Mouse (Mus musculus) intestine, embryonic 15.5 days (tissue): ENCODE data around the gene Casz1. TPM values are rescaled to one million over a fixed set of nuclear protein-coding genes. Genes with fewer than 3 reads are reported as not detected.

ENCODE experiments used
- ATAC-seq: fragments of 200-750 bp; cut with Nextera tagmentation; 2 replicates; pipeline ENCODE4 v1.8.0; 2017; ENCODE audit warnings: moderate TSS enrichment, moderate library complexity
- H3K27ac ChIP-seq: fragments of 300-500 bp; sonication (generic); 2 replicates; pipeline ENCODE4 v1.5.1; 2015; ENCODE audit warnings: mild to moderate bottlenecking, inconsistent platforms
- H3K27me3 ChIP-seq: fragments of 300-500 bp; sonication (generic); replicated peaks from 2 replicates; pipeline ENCODE4 v1.6.1; 2015; ENCODE audit warnings: inconsistent platforms
- H3K36me3 ChIP-seq: fragments of 300-500 bp; sonication (generic); 2 replicates; pipeline ENCODE4 v1.6.1; 2015; ENCODE audit warnings: inconsistent platforms
- H3K4me1 ChIP-seq: fragments of 300-500 bp; sonication (generic); replicated peaks from 2 replicates; pipeline ENCODE4 v1.6.1; 2015; ENCODE audit warnings: inconsistent platforms
- H3K4me2 ChIP-seq: fragments of 300-500 bp; sonication (generic); replicated peaks from 2 replicates; pipeline ENCODE4 v1.6.1; 2015; ENCODE audit warnings: mild to moderate bottlenecking, inconsistent platforms
- H3K4me3 ChIP-seq: fragments of 300-500 bp; sonication (generic); replicated peaks from 2 replicates; pipeline ENCODE4 v1.5.1; 2015; ENCODE audit warnings: inconsistent platforms
- H3K9ac ChIP-seq: fragments of 300-500 bp; sonication (generic); 2 replicates; pipeline ENCODE4 v1.6.1; 2015; ENCODE audit warnings: inconsistent platforms
- H3K9me3 ChIP-seq: fragments of 300-500 bp; sonication (generic); 2 replicates; pipeline ENCODE4 v1.6.1; 2016; ENCODE audit warnings: inconsistent platforms
- WGBS: fragments of 180-500 bp; shearing (Covaris S2); methylation state at CpG from one replicate; pipeline ENCODE4 v1.1.7; 2015; 5-methylcytosine and 5-hydroxymethylcytosine counted together
- polyA plus RNA-seq: library from polyadenylated mRNA; unstranded; fragments of >200 nt; fragmentation: Nextera tagmentation; extraction: Ambion mirVana; gene quantifications from 2 replicates; pipeline ENCODE4 v1.2.1, GENCODE M21; 2015

Casz1 gene
- polyA plus RNA-seq, 1 experiment from 2014 or later, result 4.4 TPM

DNA sequence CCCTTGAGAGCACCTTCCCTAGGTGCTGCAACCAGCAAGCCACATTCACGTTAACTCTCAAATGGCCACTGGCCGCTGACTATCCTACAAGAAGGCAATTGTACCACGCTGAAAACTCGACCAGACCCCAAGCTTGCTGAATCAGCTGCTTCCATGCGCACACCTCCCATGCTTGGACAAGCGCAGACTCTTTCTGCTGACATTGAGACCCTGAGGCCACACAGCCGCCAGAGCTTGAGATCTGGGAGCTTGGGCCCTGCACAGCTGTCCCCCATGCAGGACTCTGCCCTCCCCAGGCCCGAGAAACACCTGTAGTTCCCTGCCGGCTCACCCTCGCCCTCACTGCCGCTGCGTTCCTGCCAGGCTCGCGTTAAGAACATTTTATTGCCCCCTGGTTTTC is 168.5 kb downstream of the Casz1 start:
- no peak overlapping the region for H3K4me3 ChIP-seq
- H3K4me2 ChIP-seq, result no peak overlapping the region
- no peak for ATAC-seq
- no peak overlapping the region for H3K9ac ChIP-seq
- H3K4me1 ChIP-seq, result peaks cover 18% of the 10 kb centered on the region
- H3K36me3 ChIP-seq, result no peaks in the 10 kb centered on the region
- no peak overlapping the region for H3K27ac ChIP-seq
- H3K9me3 ChIP-seq, result no peaks in the 10 kb centered on the region
- WGBS, result 74% methylated on average over 14 of the region's 14 CpGs
- no peaks in the 10 kb centered on the region for H3K27me3 ChIP-seq

DNA sequence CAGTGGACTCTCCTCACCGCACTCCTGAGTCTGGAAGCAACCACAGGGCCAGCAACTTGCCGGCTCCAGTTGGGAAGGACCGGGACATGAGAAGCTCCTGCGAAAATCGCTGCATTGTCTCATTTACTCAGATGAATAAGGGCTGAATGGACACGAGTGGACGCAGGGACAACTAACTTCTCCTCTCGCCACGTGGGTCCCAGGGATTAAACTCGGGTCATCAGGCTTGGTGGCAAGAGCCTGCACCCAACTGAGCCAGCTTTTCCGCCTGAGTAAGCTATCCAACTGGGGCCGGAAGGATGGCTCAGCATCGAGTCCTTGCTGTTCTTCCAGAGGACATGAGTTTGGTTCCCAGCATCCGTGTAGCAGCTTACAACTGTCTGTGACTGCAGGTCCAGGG is 169.2 kb downstream of the Casz1 start:
- H3K9ac ChIP-seq, result no peak overlapping the region
- H3K4me2 ChIP-seq, result no peak overlapping the region

DNA sequence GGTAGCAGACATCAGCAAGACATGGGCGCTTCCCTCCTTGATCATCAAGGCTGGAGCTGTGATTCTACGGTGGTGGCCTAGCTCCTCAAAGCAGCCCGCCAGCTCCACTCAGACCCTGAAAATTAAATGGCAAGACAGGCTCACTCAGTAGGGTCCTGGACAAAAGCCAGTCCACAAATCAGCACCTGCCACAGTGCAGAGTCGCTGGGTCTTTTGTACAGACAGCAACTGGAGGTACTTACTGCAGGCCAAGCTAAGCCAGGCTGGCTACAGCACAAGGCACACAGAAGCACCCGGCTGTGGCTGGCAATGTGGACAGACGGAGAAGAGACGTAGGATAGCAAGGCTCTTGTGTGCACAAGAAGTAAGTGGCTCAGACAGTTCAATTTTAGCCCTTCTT is 170.6 kb downstream of the Casz1 start:
- WGBS, result 74% methylated on average over 7 of the region's 7 CpGs
- Histone ChIP-seq H3K9ac (no peak overlapping the region), H3K9me3 (no peaks in the 10 kb centered on the region), H3K4me2 (no peak overlapping the region), H3K4me1 (peaks cover 21% of the 10 kb centered on the region), H3K4me3 (no peak overlapping the region), H3K36me3 (no peaks in the 10 kb centered on the region), H3K27ac (no peak overlapping the region), H3K27me3 (no peaks in the 10 kb centered on the region)
- ATAC-seq, result no peak

More for the DNA sequence above, 169.2 kb downstream of the Casz1 start:
- ATAC-seq, result no peak
- 80% methylated on average over 14 of the region's 14 CpGs for WGBS
- Histone ChIP-seq H3K27me3 (no peaks in the 10 kb centered on the region), H3K4me1 (peaks cover 20% of the 10 kb centered on the region), H3K4me3 (no peak overlapping the region), H3K27ac (no peak overlapping the region), H3K36me3 (no peaks in the 10 kb centered on the region), H3K9me3 (no peaks in the 10 kb centered on the region)

DNA sequence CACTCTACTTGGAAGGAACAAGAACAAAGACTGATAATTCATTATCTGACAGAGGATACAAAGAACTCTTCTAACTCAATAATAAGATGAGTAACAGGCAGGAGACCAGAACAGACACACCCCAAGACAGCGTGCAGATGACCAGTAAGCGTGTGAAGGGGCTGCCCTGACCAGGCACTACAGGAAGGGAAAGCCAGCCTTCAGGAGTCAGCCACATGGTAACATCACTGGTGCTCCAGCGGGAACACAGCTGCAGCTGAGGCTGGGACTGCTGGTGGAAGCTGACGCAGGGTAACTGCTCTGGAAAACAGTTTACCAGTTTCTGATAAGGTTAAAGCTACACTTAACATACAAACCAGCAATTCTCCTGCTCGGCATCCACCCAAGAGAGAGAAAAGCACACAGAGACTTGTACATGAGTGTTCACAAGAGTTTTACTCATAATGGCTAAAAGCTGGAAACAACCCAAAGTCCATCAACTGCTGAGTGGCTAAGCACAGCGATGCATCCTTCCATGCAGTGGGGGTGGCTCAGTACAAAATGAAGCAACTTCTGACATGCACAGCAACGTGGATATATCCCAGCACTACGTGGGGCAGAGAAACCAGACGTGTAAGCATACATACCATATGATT is 174.1 kb downstream of the Casz1 start:
- WGBS, result 47% methylated on average over 9 of the region's 9 CpGs
- Histone ChIP-seq H3K27me3 (no peaks in the 10 kb centered on the region), H3K27ac (peak overlapping the region; percentile 13; the same call in 1 of the 2 replicates), H3K4me2 (no peak overlapping the region), H3K9ac (no peak overlapping the region), H3K9me3 (no peaks in the 10 kb centered on the region), H3K4me1 (0 out of 2 replicates have a peak, but pooled peaks cover 4% of the 10 kb centered on the region), H3K4me3 (no peak overlapping the region), H3K36me3 (no peaks in the 10 kb centered on the region)
- no peak for ATAC-seq

DNA sequence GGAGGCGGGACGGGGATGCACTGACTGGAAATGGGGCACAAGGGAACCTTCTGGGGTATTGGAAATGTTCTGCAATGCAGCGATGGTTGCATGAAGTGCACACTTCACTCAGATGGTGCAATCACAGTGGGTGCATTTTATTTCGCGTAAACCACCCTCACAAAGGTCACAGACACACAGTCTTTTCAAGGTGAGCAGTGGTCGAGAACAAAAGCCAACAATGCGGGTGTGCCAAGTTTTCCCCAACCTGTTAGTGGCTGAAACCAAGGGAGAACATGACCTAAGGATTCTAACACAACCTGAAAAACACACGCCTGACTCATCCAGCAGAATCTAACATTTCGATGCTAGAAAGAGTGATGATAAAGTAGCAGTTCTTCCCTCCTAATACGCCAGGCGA is 174.7 kb downstream of the Casz1 start:
- ATAC-seq, result no peak
- Histone ChIP-seq H3K9ac (no peak overlapping the region), H3K9me3 (no peaks in the 10 kb centered on the region), H3K36me3 (0 out of 2 replicates have a peak, but pooled peaks cover 3% of the 10 kb centered on the region), H3K27ac (peak overlapping the region; percentile 13; the same call in 1 of the 2 replicates), H3K4me3 (no peak overlapping the region), H3K4me2 (no peak overlapping the region), H3K4me1 (0 out of 2 replicates have a peak, but pooled peaks cover 4% of the 10 kb centered on the region), H3K27me3 (no peaks in the 10 kb centered on the region)
- WGBS, result 86% methylated on average over 11 of the region's 11 CpGs

DNA sequence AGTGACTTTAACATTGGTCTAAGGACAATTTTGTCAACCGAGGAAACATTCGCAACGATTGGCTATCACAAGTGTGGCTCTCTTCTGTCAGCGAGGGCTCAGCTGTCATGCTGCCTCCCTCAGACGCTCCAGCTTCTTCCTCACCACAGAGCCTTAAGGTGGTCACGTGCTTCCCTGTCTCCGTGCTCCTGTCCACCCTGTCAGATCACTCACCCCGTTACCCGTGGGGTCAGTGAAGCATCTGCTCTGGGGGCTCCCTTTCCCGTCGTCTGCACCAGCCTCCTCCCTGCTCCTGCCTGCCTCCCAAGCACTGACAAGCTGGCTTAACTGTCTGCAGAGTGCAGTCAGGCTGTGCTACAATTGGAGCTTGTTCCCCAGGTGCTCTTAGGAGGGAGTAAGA is 175.6 kb downstream of the Casz1 start:
- no peak for ATAC-seq
- Histone ChIP-seq H3K9me3 (no peaks in the 10 kb centered on the region), H3K27me3 (no peaks in the 10 kb centered on the region), H3K9ac (no peak overlapping the region), H3K27ac (no peak overlapping the region), H3K4me3 (no peak overlapping the region), H3K4me1 (peaks cover 4% of the 10 kb centered on the region; the same call in 1 of the 2 replicates), H3K4me2 (no peak overlapping the region), H3K36me3 (0 out of 2 replicates have a peak, but pooled peaks cover 3% of the 10 kb centered on the region)
- WGBS, result 77% methylated on average over 11 of the region's 11 CpGs

DNA sequence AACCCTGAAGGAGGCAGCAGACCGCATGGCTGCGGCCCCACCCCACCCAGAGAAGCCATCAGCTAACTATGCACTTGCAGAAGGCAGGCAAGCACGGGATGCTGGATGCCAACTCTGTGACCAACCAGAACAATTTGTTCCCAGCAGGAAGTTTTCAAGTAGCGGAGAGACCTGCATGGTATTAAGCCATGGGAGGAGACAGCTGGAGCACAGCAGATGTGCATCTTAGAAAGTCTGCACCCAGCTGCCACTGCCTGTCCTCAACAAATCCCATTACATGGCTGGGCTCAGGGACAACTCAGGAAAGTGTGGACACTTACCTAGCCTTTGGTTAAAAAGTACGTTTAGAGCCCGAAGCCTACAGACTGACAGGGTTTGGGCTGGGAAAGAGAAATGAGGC is 178.0 kb downstream of the Casz1 start:
- Histone ChIP-seq H3K27ac (no peak overlapping the region), H3K4me2 (no peak overlapping the region), H3K9me3 (no peaks in the 10 kb centered on the region), H3K9ac (no peak overlapping the region), H3K36me3 (0 out of 2 replicates have a peak, but pooled peaks cover 3% of the 10 kb centered on the region), H3K27me3 (no peaks in the 10 kb centered on the region), H3K4me3 (no peak overlapping the region), H3K4me1 (peaks cover 23% of the 10 kb centered on the region)
- WGBS, result 79% methylated on average over 6 of the region's 6 CpGs
- no peak for ATAC-seq

DNA sequence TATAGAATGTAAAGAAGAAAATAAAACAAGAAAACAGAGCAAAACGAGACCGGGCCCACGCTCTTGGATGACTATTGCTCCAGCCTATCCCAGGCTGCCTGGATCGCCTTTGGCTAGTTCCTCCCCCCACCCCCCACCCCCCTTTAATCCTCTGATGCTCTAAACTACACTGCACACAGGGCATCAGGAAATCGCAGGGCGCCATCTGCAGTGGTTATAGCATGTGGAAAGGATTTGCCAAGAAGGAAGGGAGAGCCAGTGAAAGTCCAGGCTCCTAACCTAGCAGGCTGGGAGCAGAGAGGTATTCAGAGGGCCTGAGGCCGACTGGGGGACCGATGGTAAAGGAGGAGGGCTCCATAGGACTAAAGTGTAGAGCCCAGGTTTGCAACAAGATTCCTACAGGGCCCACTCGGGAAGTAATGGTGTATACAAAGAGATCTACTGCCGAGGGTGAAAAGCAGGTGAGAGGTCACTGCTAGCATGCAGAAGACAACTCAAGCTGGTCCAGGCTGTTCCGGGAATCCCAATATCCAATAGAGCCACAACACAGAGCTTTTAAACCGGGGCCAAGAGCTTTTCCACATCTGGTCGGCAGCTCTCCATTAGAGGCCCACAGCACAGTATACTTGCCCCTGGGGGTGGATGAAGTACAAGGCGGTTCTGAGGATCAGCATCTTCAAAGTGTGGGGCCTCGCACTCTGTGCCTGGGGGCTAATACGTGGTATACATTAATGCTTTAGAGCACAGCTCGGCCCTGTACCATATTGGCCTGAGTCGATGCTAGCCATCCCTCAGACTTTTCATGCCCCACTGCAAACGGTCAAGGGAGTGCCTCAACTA is 180.7 kb downstream of the Casz1 start:
- Histone ChIP-seq H3K27me3 (no peaks in the 10 kb centered on the region), H3K27ac (no peak overlapping the region), H3K4me2 (no peak overlapping the region), H3K9me3 (no peaks in the 10 kb centered on the region), H3K4me3 (no peak overlapping the region), H3K4me1 (peaks cover 21% of the 10 kb centered on the region), H3K9ac (no peak overlapping the region), H3K36me3 (0 out of 2 replicates have a peak, but pooled peaks cover 3% of the 10 kb centered on the region)
- 65% methylated on average over 19 of the region's 19 CpGs for WGBS
- no peak for ATAC-seq

DNA sequence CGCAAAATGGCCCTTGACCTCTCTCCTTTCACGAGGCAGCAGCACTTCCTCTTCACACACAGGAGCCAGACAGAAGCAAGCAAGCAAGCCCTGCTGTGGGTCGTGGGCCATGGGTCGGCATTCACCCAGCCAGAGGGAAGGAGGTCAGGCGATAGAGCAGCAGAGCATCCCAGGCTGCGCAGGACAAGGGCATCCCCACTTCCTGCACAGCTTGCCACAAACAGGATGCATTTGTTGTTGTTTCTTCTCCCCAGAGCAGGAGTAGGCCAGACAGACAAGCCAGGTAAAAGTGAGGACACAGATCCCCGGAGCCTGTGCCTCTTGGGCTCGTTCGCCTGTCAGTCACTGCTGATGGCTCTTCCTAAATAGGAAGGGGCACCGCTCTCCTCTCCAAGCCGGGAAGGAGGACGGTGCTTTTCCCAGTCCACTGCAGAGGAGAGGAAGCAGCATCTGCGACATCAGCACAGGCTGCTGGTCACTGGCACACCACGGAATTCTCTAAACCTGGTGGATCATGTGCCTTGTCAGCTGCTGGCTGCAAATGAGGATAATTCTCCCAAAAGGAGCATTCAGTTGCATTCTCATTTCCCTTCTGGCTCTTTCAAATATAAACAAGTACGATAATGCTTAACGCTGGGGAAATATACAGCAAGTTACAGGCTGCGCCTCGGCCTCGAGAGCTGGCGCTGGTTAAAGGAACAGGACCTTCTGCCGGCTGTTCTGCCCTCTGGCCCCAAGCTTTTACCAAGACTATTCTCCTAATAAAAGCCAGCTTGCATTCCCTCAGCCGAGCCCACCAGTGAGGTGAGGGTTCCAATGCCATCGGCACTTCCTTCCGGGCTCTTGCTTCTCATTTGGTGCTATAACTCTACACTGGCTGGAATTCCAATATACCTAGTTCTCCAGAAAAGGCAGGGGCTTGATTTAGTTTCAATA is 181.6 kb downstream of the Casz1 start:
- ATAC-seq, result no peak
- no peak overlapping the region for H3K27ac ChIP-seq
- H3K36me3 ChIP-seq, result 0 out of 2 replicates have a peak, but pooled peaks cover 3% of the 10 kb centered on the region
- H3K4me1 ChIP-seq, result peaks cover 21% of the 10 kb centered on the region
- H3K4me2 ChIP-seq, result no peak overlapping the region
- no peak overlapping the region for H3K4me3 ChIP-seq
- WGBS, result 46% methylated on average over 24 of the region's 24 CpGs
- H3K9ac ChIP-seq, result no peak overlapping the region
- no peaks in the 10 kb centered on the region for H3K27me3 ChIP-seq
- H3K9me3 ChIP-seq, result no peaks in the 10 kb centered on the region

DNA sequence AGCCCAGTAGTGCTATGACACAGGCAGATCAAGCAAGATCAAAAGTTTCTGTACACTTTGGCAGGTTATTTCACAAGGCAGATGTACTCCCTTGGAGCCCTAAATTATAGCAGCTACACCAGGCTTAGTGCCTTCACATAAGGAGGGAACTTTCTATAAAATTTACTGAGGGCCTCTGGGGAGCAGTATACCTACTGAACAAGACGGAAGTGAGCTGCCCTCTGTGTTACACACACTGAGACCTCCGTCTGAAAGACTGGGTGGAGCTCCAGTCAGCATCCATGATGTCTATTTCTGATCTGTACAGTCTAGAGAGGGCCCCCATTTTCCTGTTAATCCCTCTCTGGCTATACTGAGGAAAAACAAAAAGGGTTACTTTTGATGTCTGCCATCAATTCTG is 185.8 kb downstream of the Casz1 start:
- WGBS, result 23% methylated on average over 2 of the region's 2 CpGs
- H3K9me3 ChIP-seq, result no peaks in the 10 kb centered on the region
- no peak for ATAC-seq
- no peaks in the 10 kb centered on the region for H3K36me3 ChIP-seq
- peaks cover 21% of the 10 kb centered on the region for H3K4me1 ChIP-seq
- no peaks in the 10 kb centered on the region for H3K27me3 ChIP-seq
- H3K4me2 ChIP-seq, result no peak overlapping the region
- H3K27ac ChIP-seq, result no peak overlapping the region
- H3K4me3 ChIP-seq, result no peak overlapping the region
- no peak overlapping the region for H3K9ac ChIP-seq

DNA sequence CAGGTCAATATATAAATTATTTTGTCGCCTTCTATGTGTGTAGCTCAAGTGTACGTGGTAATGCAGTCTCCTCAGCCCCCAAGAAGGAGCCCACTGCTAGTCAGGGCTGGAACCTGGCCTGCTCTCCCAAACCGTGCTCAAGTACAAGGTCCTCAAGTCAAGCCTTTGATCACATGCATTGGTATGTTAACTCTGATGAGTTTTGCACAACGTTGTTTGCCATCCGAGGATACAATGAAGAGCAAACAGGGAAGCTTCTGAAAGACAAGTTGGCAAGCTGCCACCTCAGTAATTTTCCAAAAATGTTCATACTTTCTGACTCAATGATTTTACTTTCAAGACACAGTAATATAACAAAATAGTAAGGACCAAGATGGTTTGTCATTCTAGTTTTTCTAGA is 189.7 kb downstream of the Casz1 start:
- no peaks in the 10 kb centered on the region for H3K9me3 ChIP-seq
- no peak for ATAC-seq
- no peak overlapping the region for H3K9ac ChIP-seq
- H3K27ac ChIP-seq, result no peak overlapping the region
- no peak overlapping the region for H3K4me2 ChIP-seq
- H3K4me3 ChIP-seq, result no peak overlapping the region
- H3K27me3 ChIP-seq, result no peaks in the 10 kb centered on the region
- 74% methylated on average over 5 of the region's 5 CpGs for WGBS
- H3K4me1 ChIP-seq, result no peaks in the 10 kb centered on the region
- no peaks in the 10 kb centered on the region for H3K36me3 ChIP-seq

DNA sequence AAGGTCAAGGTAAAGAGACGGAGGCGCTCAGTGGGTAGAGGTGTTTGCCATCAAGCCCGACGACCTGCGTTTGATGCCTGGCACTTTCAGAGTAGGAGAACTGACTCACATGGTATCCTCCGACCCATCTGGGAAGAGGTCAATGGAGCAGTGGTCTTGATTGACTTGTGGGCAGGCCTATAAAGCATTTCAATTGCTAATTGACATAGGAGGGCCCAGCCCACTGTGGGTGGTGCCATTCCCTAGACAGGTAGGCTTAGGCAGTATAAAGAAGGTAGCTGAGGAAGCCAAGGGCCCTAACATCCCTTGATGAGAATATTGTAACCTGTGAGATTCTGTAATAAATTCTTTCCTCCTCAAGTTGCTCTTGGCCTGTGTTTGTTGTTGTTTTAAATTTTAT is 196.5 kb downstream of the Casz1 start:
- no peak overlapping the region for H3K4me2 ChIP-seq
- H3K9me3 ChIP-seq, result no peaks in the 10 kb centered on the region
- no peak overlapping the region for H3K4me3 ChIP-seq
- no peak overlapping the region for H3K27ac ChIP-seq
- ATAC-seq, result no peak
- no peak overlapping the region for H3K9ac ChIP-seq
- H3K27me3 ChIP-seq, result no peaks in the 10 kb centered on the region
- no peaks in the 10 kb centered on the region for H3K36me3 ChIP-seq
- H3K4me1 ChIP-seq, result peaks cover 7% of the 10 kb centered on the region
- 93% methylated on average over 6 of the region's 6 CpGs for WGBS
